Mouse (Mus musculus) thymus, adult 2 months (tissue): Measurements from ENCODE around the gene Lcn9.

Experiments
- CTCF ChIP-seq: fragments of 200-500 bp; IDR thresholded peaks from 2 replicates; pipeline ENCODE4 v1.5.1; 2012; ENCODE audit warnings: mild to moderate bottlenecking, control low read depth, low read length, moderate library complexity, borderline replicate concordance; ENCODE audit not compliant: control insufficient read depth, poor library complexity, insufficient read depth; ENCODE audit errors: extremely low read depth
- POLR2A ChIP-seq: fragments of 200-500 bp; IDR thresholded peaks from 2 replicates; pipeline ENCODE4 v1.6.1; 2012; ENCODE audit warnings: mild to moderate bottlenecking, low read length, control low read depth, moderate library complexity; ENCODE audit not compliant: control insufficient read depth, poor library complexity, insufficient read depth; ENCODE audit errors: extremely low read depth

- no peak for TF ChIP-seq CTCF
- TF ChIP-seq POLR2A: no peak
These were observed 24.3 kb downstream of the Lcn9 start, which contains the start of gene Sohlh1 for GRCm38 (mm10) chr2:25847226-25847625.
